Mouse (Mus musculus) forebrain, embryonic 10.5 days (tissue): ENCODE measurements around the gene Rps15. TPM values are rescaled to one million over a fixed set of nuclear protein-coding genes. Genes with fewer than 3 reads are reported as not detected.
A peak's percentile ranks its signal among the peaks of the same experiment; 100 is the strongest.

Experiments
- DNase-seq: peaks from one replicate; pipeline ENCODE4 v3.0.0-alpha.2; 2017; ENCODE audit warnings: low spot score; ENCODE audit errors: extremely low spot score
- H3K27ac ChIP-seq: fragments of 300-500 bp; sonication (generic); 2 replicates; pipeline ENCODE4 v1.5.1; 2016; ENCODE audit warnings: mild to moderate bottlenecking
- H3K27me3 ChIP-seq: fragments of 300-500 bp; sonication (generic); 2 replicates; pipeline ENCODE4 v1.6.1; 2016; ENCODE audit warnings: mild to moderate bottlenecking; ENCODE audit not compliant: poor library complexity, severe bottlenecking
- H3K36me3 ChIP-seq: fragments of 300-500 bp; sonication (generic); replicated peaks from 2 replicates; pipeline ENCODE4 v1.6.1; 2016; ENCODE audit warnings: mild to moderate bottlenecking, moderate library complexity
- H3K4me1 ChIP-seq: fragments of 300-500 bp; sonication (generic); 2 replicates; pipeline ENCODE4 v1.6.1; 2016
- H3K4me3 ChIP-seq: fragments of 300-500 bp; sonication (generic); 2 replicates; pipeline ENCODE4 v1.5.1; 2016; ENCODE audit warnings: mild to moderate bottlenecking, moderate library complexity
- H3K9me3 ChIP-seq: fragments of 300-500 bp; sonication (generic); 2 replicates; pipeline ENCODE4 v1.6.1; 2016; ENCODE audit warnings: mild to moderate bottlenecking, moderate library complexity
- WGBS: fragments of 180-500 bp; shearing (Covaris S2); methylation state at CpG from one replicate; pipeline ENCODE4 v1.1.7; 2016; 5-methylcytosine and 5-hydroxymethylcytosine counted together
- microRNA-seq: library from miRNA; unstranded; fragments of <30 nt; microRNA quantifications from one replicate; pipeline ENCODE4, GENCODE M21; 2017
- polyA plus RNA-seq: library from polyadenylated mRNA; unstranded; fragments of >200 nt; fragmentation: Nextera tagmentation; extraction: Ambion mirVana; gene quantifications from 2 replicates; pipeline ENCODE4 v1.2.1, GENCODE M21; 2016

Gene Rps15
- polyA plus RNA-seq, 1 experiment from 2014 or later = 1,144 TPM

- H3K4me1 ChIP-seq = peaks cover 71% of the 10 kb centered on the region
- peak overlapping the region; percentile 51 for H3K4me3 ChIP-seq
- H3K36me3 ChIP-seq = no peaks in the 10 kb centered on the region
- peaks cover 94% of the 10 kb centered on the region for H3K27me3 ChIP-seq
- no peaks in the 10 kb centered on the region for H3K9me3 ChIP-seq
- WGBS = 29% methylated on average over 13 of the region's 13 CpGs
- H3K27ac ChIP-seq = no peak overlapping the region
- no peak for DNase-seq
Measured at GRCm38 (mm10) chr10:80343425-80343895, 51.2 kb downstream of the Rps15 start.

Small RNA genes within 50 kb of the gene (microRNA-seq; reads per million reads assigned to microRNA genes)
- gene Mir6911 = not detected

Other genes starting within 250 kb of the Rps15 start
- gene Gpx4, start 245.3 kb upstream of the Rps15 start, polyA plus RNA-seq = 670 and 692 TPM in 2 replicates
- 14.7 and 15.6 TPM in 2 replicates for gene Sbno2, start 186.9 kb upstream of the Rps15 start, polyA plus RNA-seq
- 14.4 and 18.1 TPM in 2 replicates for gene Stk11, start 176.7 kb upstream of the Rps15 start, polyA plus RNA-seq
- gene Atp5d, start 153.8 kb upstream of the Rps15 start, polyA plus RNA-seq = 495 and 498 TPM in 2 replicates
- gene Cbarp, start 151.6 kb upstream of the Rps15 start, polyA plus RNA-seq = 6.8 and 7.3 TPM in 2 replicates
- gene Midn, start 144.2 kb upstream of the Rps15 start, polyA plus RNA-seq = 19.1 and 19.8 TPM in 2 replicates
- 90.9 and 116 TPM in 2 replicates for gene Cirbp, start 126.5 kb upstream of the Rps15 start, polyA plus RNA-seq
- 9.8 and 10.7 TPM in 2 replicates for gene 1600002K03Rik, start 119.5 kb upstream of the Rps15 start, polyA plus RNA-seq
- gene Efna2, start 113.0 kb upstream of the Rps15 start, polyA plus RNA-seq = 23.2 and 24.2 TPM in 2 replicates
- gene Mum1, start 66.0 kb upstream of the Rps15 start, polyA plus RNA-seq = 89.4 and 98.3 TPM in 2 replicates
- gene Ndufs7, start 43.3 kb upstream of the Rps15 start, polyA plus RNA-seq = 309 and 314 TPM in 2 replicates
- gene Gamt, start 31.4 kb upstream of the Rps15 start, polyA plus RNA-seq = 18.3 and 19.1 TPM in 2 replicates
- 48.2 and 52.3 TPM in 2 replicates for gene Dazap1, start 31.0 kb upstream of the Rps15 start, polyA plus RNA-seq
- gene Apc2, start 3.5 kb downstream of the Rps15 start, polyA plus RNA-seq = 19.4 and 27.0 TPM in 2 replicates
- gene 2310011J03Rik, start 28.1 kb downstream of the Rps15 start, polyA plus RNA-seq = 56.4 and 60.2 TPM in 2 replicates
- 5.7 and 6.7 TPM in 2 replicates for gene Pcsk4, start 37.0 kb downstream of the Rps15 start, polyA plus RNA-seq
- 7.7 and 9.1 TPM in 2 replicates for gene Reep6, start 37.5 kb downstream of the Rps15 start, polyA plus RNA-seq
- gene Adamtsl5, start 56.0 kb downstream of the Rps15 start, polyA plus RNA-seq = 0.27 and 0.54 TPM in 2 replicates
- gene Plk5, start 64.0 kb downstream of the Rps15 start, polyA plus RNA-seq = 0.43 and 0.71 TPM in 2 replicates
- gene Mex3d, start 95.2 kb downstream of the Rps15 start, polyA plus RNA-seq = 6.8 and 7.0 TPM in 2 replicates
- 343 and 346 TPM in 2 replicates for gene Mbd3, start 107.1 kb downstream of the Rps15 start, polyA plus RNA-seq
- gene Uqcr11, start 114.4 kb downstream of the Rps15 start, polyA plus RNA-seq = 625 and 631 TPM in 2 replicates
- gene Tcf3, start 141.2 kb downstream of the Rps15 start, polyA plus RNA-seq = 191 and 199 TPM in 2 replicates
- gene Onecut3, start 202.4 kb downstream of the Rps15 start, polyA plus RNA-seq = 0.05 and 0.07 TPM in 2 replicates
- 0.51 and 0.71 TPM in 2 replicates for gene Atp8b3, start 246.7 kb downstream of the Rps15 start, polyA plus RNA-seq